Mouse (Mus musculus): ENCODE data around the gene Vcl. TPM values are rescaled to one million over a fixed set of nuclear protein-coding genes. Genes with fewer than 3 reads are reported as not detected.

The Vcl gene
- total RNA-seq, 2 experiments from 2014 or later, result 30.5 to 36.1 TPM

- DNase-seq, result no peak
Measured at GRCm38 (mm10) chr14:21018977-21019376, 89.8 kb downstream of the Vcl start.

DNA sequence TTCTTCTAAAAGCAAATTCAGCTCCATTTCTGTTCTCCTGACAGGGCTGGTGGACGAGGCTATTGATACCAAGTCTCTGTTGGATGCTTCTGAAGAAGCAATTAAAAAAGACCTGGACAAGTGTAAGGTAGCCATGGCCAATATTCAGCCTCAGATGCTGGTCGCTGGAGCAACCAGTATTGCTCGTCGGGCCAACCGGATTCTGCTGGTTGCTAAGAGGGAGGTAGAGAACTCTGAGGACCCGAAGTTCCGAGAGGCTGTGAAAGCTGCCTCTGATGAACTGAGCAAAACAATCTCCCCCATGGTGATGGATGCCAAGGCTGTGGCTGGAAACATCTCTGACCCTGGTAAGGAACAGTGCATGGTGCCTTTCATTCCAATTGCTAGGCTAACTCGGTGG is 91.2 kb downstream of the Vcl start:
- DNase-seq, result peak; percentile 50 to 53

GRCm38 (mm10) chr14:21027542-21027941 is 98.3 kb downstream of the Vcl start:
- no peak for DNase-seq

DNA sequence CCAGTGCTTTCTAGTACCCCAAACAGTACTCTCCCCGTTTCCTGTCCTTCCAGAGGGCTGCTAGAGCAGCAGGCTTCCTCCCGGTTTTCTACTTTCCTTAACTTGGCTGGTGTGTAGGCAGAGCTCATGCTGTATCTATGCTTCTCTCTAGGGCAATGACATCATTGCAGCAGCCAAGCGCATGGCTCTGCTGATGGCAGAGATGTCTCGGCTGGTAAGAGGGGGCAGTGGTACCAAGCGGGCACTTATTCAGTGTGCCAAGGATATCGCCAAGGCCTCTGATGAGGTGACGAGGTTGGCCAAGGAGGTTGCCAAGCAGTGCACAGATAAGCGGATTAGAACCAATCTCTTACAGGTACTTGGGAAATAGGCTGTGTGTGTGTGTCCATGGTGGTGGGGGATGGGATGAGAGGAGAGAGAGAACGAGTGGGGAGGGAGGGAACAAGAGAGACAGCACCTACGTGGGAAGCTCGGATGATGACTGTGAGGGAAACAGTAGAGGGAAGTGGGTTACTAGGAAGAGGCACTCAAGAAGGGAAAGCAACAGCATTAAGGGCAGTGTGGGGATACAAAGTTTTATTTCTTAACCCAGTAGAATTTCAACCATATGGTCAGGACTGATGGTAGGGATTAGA is 99.9 kb downstream of the Vcl start:
- DNase-seq, result peak in 1 of 2 experiments; percentile 30

- no peak for DNase-seq
Measured at GRCm38 (mm10) chr14:21031783-21032511, 102.7 kb downstream of the Vcl start.

GRCm38 (mm10) chr14:21034271-21034670 is 105.1 kb downstream of the Vcl start:
- no peak for DNase-seq

DNA sequence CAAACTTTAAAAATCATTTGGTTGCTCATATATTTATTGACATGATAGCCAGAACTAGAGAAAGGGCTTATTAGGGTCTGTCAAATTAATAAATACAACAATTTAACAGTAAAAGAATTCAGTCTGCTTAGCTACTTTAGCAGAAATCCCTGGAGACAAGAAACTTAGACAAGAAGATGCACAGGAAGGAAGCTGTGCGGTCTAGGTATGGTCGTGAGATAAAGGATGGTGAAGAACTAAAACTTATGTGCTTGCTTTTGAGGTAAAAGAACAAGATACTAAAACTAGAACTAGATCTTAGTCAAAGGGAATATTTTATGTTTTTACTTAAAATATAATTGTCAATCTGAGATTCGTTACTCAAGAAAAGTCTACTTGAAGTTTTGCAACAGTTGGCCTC is 105.6 kb downstream of the Vcl start:
- DNase-seq, result no peak

DNA sequence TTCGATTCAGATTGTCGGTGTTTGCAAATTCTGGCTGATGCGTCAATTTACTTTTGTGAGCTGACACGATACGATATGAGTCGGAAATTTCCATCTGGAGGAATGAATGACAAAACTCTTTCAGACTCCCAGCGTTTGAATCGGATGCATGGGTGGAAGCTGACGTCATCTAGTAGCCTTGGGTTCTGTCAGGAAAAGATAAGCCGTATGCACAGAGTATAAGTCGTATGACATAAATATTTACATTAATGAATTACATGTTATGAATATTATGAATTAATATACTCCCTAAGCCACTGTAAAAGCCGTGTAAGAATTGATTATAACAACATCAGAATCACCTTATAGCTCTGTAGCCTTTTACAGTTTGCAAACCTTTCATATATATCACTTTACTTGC is 109.9 kb downstream of the Vcl start:
- no peak for DNase-seq

DNA sequence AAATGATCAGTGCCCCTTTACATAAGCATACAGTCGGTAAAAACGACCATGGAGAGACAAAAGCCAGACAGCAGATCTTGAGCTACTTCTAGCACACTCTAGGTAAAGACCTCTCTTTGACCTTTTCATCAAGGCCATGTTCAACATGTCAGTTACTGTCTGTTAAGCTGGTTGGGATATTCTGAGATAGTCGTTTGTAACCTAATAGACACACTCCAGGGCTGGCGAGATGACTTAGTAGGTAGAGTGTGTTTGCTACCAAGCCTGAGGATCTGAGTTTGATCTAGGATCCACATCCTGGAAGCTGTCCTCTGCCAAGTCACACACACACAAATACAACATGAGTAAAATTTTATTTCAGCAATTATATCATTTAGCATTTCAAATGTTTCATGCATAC is 110.4 kb downstream of the Vcl start:
- no peak for DNase-seq

DNA sequence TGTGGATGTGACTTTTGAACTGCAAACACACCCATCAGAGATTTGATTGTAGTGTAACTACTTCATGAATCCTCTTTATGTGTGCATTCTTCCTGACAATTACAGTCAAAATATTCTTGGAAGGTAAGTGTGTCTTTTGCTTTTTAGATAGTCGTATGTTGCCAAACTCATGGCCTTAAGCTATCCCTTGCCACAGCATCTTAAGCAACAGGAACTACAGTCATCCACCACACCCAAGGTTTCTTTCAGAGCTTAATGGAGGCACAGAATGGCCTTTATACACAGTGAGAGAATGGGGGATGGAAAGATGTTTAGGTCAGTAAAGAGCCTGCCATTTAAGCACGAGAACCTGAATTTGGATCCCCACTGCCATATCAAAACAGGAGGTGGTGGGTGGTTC is 118.6 kb downstream of the Vcl start:
- no peak for DNase-seq

GRCm38 (mm10) chr14:21048879-21049278 is 119.7 kb downstream of the Vcl start:
- DNase-seq, result no peak

- no peak for DNase-seq
Measured at GRCm38 (mm10) chr14:21050734-21051133, 121.5 kb downstream of the Vcl start.

DNA sequence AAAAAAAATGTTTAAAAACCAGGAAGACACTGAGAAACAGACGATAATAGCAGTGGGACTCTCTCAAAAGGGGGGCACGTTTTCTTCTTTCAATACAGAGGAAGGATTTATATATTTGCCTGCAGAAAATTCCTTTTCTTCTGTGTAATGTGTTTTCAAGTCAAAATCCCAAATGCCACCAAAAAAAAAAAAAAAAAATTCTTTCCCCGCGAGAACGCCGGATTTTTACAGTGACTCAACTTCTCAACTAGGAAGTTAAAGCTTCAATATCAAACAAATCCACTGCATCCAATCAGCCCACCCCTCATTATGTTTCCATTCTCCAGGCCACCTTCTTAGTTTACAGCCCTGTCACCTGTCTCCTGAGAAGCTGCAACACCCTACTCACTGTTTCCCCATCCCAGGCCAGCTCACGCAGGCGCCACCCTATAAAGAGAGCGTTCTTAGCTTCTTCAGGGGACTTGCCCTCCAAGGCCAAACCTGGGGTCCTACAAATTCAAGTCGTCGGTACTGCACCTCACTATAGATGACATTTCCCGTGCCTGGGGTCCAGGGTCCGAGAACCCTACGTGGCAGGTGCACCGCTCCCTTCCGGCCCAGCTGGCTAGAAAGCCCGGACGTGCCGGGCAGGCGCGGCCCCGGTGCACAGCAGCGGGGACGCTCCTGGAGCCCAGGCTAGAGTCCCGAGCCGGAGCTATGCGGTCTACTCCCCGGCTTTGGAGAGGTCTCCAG is 122.3 kb downstream of the Vcl start:
- DNase-seq, result no peak

GRCm38 (mm10) chr14:21052112-21052780 is 123.0 kb downstream of the Vcl start, which contains the start of the genes Ap3m1 and Adk:
TSS of gene Ap3m1 (minus strand) at chr14:21052508.
TSS of gene Adk (plus strand) at chr14:21052574.
- peak; percentile 92 for DNase-seq

GRCm38 (mm10) chr14:21052781-21053130 is 123.6 kb downstream of the Vcl start:
- DNase-seq, result no peak

- DNase-seq, result no peak
Measured at GRCm38 (mm10) chr14:21053151-21053550, 124.0 kb downstream of the Vcl start.

DNA sequence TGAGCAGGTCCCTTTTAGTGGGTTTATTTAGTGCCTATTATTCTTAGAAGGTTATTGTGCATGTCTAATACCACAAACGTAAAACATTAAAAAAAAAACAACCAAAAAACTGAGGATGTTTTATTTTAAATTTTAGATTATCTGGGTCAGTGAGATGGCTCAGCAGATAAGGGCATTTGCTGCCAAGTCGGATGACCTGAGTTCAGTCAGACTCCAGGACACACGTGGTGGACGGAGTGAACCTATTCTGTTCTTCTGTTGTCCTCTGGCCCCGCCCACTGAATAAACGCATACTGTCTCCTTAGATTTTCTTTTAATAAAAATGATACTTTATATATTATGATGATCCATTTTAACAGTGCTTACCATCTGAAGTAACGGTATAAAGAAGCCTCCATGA is 124.4 kb downstream of the Vcl start:
- DNase-seq, result no peak

- DNase-seq, result no peak
Measured at GRCm38 (mm10) chr14:21058972-21059371, 129.8 kb downstream of the Vcl start.

DNA sequence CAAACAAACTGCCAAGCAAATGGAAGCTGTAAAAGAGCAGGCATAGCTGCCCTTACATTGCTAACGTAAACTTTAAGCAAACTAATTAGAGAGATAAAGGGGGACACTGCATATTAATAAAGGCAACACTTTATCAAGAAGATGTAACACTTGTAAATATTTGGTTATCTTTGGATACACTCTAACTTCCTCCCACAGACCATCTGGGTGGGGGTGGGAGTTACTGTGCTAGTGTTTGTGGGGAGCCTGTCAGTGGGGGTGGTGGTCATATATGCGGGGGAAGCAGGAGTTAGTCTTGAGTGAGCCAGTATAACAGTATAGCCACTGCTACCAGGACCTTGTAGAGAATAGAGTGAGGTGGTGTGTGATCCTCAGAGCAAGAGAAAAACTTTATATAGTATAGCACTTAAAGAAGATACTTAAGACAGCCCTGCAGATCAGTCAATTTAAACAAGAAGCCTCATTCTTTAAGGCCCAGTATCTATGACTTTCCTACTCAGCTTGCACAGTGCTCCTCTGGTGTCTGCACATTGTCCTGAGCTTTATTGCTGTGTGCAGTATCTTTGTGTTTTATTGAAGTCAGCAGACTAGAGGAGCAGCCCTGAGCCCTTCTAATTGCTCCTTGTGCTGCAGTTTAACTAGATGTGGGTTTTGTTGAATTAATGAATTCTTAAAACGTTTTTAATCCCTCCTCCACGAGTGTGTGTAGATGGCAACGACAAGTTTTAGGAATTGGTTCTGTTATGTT is 133.7 kb downstream of the Vcl start:
- no peak for DNase-seq

- no peak for DNase-seq
Measured at GRCm38 (mm10) chr14:21064321-21064720, 135.1 kb downstream of the Vcl start.

- no peak for DNase-seq
Measured at GRCm38 (mm10) chr14:21065490-21066162, 136.4 kb downstream of the Vcl start.

- DNase-seq, result no peak
Measured at GRCm38 (mm10) chr14:21069594-21069993, 140.4 kb downstream of the Vcl start.
